Mouse (Mus musculus): ENCODE data around the gene Klhl40. TPM values are rescaled to one million over a fixed set of nuclear protein-coding genes. Genes with fewer than 3 reads are reported as not detected.

Gene Klhl40
- polyA plus RNA-seq, 1 experiment from 2014 or later: 16.7 TPM

GRCm38 (mm10) chr9:121829270-121829992, 52.0 kb downstream of the Klhl40 start:
- ATAC-seq (ENCODE audit: insufficient number of reproducible peaks, low FRiP score, low TSS enrichment, low read depth): no peak
- H3K4me1 ChIP-seq: no peaks in the 10 kb centered on the region
- 53% methylated on average over 7 of the region's 7 CpGs for WGBS

DNA sequence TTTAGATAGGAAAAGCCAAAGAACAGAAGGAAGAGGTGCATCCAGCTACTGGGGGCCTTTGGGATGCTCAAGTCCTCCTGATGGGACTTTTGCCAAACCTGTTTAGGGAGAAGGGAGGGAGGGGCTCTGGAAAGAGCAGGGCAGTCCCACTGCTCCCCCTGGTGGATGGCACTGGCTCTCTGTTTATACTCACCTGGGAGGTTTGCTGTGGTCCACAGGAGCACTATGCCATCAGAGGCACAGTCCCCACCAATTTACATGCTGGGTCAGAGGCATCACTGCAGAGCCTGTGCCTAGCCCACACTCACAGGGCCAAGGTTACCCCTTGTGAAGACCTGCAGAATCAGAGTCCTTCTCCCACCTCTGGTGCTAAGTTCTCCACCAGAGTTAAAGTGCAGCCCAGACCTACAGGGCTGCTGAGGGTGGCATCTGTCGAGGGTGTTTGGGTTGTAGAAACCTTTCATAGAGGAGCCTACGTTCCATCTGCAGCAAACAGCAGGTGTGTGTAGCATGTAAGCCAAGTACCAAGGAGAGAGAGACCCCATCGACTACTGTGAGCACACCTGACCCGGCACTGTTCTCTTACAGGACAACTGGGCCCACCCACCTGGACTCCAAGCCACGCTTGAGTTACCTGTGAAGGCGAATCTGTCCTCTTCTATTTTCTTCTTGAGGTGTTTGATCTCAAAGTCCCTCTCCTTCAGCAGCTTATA, 53.0 kb downstream of the Klhl40 start:
- H3K9me3 ChIP-seq (replicated peaks): no peaks in the 10 kb centered on the region
- no peaks in the 10 kb centered on the region for H3K27me3 ChIP-seq
- ATAC-seq (ENCODE audit: insufficient number of reproducible peaks, low FRiP score, low TSS enrichment, low read depth): no peak
- H3K4me1 ChIP-seq: no peaks in the 10 kb centered on the region
- no peak overlapping the region for H3K27ac ChIP-seq (replicated peaks)
- 66% methylated on average over 6 of the region's 6 CpGs for WGBS
- H3K4me3 ChIP-seq (replicated peaks): no peak overlapping the region
- H3K9ac ChIP-seq: no peak overlapping the region
- H3K4me2 ChIP-seq (replicated peaks): no peak overlapping the region
- H3K36me3 ChIP-seq: no peaks in the 10 kb centered on the region

More at GRCm38 (mm10) chr9:121829270-121829992, 52.0 kb downstream of the Klhl40 start:
- Histone ChIP-seq H3K27ac (replicated peaks) (no peak overlapping the region), H3K4me2 (replicated peaks) (no peak overlapping the region), H3K36me3 (no peaks in the 10 kb centered on the region), H3K27me3 (no peaks in the 10 kb centered on the region), H3K9me3 (replicated peaks) (no peaks in the 10 kb centered on the region), H3K4me3 (replicated peaks) (no peak overlapping the region), H3K9ac (no peak overlapping the region)

DNA sequence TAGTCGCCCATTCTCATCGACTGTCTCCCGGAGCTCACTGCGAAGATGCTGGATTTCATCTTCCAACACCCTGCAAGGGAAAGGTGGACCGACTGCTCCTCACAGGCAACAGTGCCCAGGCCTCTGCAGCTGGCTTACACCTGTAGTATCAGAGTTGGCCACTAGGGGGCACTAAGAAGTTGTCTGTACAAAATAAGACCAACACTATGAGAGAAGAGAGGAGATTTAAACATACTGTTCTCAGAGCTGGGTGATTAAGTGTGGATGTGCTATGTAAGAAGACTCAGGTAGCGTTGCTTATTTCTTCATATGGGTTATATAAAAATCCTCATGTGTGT, 53.5 kb downstream of the Klhl40 start:
- 20% methylated on average over 6 of the region's 6 CpGs for WGBS
- H3K9ac ChIP-seq: no peak overlapping the region
- no peaks in the 10 kb centered on the region for H3K9me3 ChIP-seq (replicated peaks)
- no peaks in the 10 kb centered on the region for H3K36me3 ChIP-seq
- no peaks in the 10 kb centered on the region for H3K4me1 ChIP-seq
- H3K4me3 ChIP-seq (replicated peaks): no peak overlapping the region
- ATAC-seq (ENCODE audit: insufficient number of reproducible peaks, low FRiP score, low TSS enrichment, low read depth): no peak
- H3K4me2 ChIP-seq (replicated peaks): no peak overlapping the region
- no peak overlapping the region for H3K27ac ChIP-seq (replicated peaks)
- H3K27me3 ChIP-seq: no peaks in the 10 kb centered on the region

Other genes starting within 250 kb of the Klhl40 start
- gene Lyzl4, start 135.5 kb upstream of the Klhl40 start, polyA plus RNA-seq (2015; fragmentation: Nextera tagmentation; extraction: Ambion mirVana): 0.74 and 1.0 TPM in 2 replicates
- gene Vipr1, start 134.9 kb upstream of the Klhl40 start, polyA plus RNA-seq (2015; fragmentation: Nextera tagmentation; extraction: Ambion mirVana): 0.63 and 0.66 TPM in 2 replicates
- gene Sec22c, start 72.1 kb upstream of the Klhl40 start, polyA plus RNA-seq (2015; fragmentation: Nextera tagmentation; extraction: Ambion mirVana): 14.4 and 15.3 TPM in 2 replicates
- gene Ss18l2, start 67.3 kb upstream of the Klhl40 start, polyA plus RNA-seq (2015; fragmentation: Nextera tagmentation; extraction: Ambion mirVana): 111 and 116 TPM in 2 replicates
- 66.5 and 71.5 TPM in 2 replicates for gene Nktr, start 58.4 kb upstream of the Klhl40 start, polyA plus RNA-seq (2015; fragmentation: Nextera tagmentation; extraction: Ambion mirVana)
- 34.0 and 35.4 TPM in 2 replicates for gene Zfp651, start 18.3 kb upstream of the Klhl40 start, polyA plus RNA-seq (2015; fragmentation: Nextera tagmentation; extraction: Ambion mirVana)
- gene Hhatl, start 14.9 kb downstream of the Klhl40 start, polyA plus RNA-seq (2015; fragmentation: Nextera tagmentation; extraction: Ambion mirVana): 1.2 and 2.5 TPM in 2 replicates
- 2.4 and 3.1 TPM in 2 replicates for gene Ccdc13, start 61.9 kb downstream of the Klhl40 start, polyA plus RNA-seq (2015; fragmentation: Nextera tagmentation; extraction: Ambion mirVana)
- gene Higd1a, start 80.8 kb downstream of the Klhl40 start, polyA plus RNA-seq (2015; fragmentation: Nextera tagmentation; extraction: Ambion mirVana): 212 and 224 TPM in 2 replicates
- 0.42 and 0.67 TPM in 2 replicates for gene Ackr2, start 120.7 kb downstream of the Klhl40 start, polyA plus RNA-seq (2015; fragmentation: Nextera tagmentation; extraction: Ambion mirVana)
- gene Cyp8b1, start 138.7 kb downstream of the Klhl40 start, polyA plus RNA-seq (2015; fragmentation: Nextera tagmentation; extraction: Ambion mirVana): not detected in 2 replicates
- gene Fam198a, start 173.4 kb downstream of the Klhl40 start, polyA plus RNA-seq (2015; fragmentation: Nextera tagmentation; extraction: Ambion mirVana): 4.1 and 4.7 TPM in 2 replicates
- gene Pomgnt2, start 219.5 kb downstream of the Klhl40 start, polyA plus RNA-seq (2015; fragmentation: Nextera tagmentation; extraction: Ambion mirVana): 18.4 and 21.2 TPM in 2 replicates